Mouse (Mus musculus): Measurements from ENCODE around the gene Soga1. TPM values are rescaled to one million over a fixed set of nuclear protein-coding genes. Genes with fewer than 3 reads are reported as not detected.

The Soga1 gene
- total RNA-seq, 1 experiment = 11.8 TPM

GRCm38 (mm10) chr2:157066731-157067430 lies 12.2 kb downstream of the Soga1 start:
- DNase-seq (ENCODE audit: low read depth, low spot score) = no peak

DNA sequence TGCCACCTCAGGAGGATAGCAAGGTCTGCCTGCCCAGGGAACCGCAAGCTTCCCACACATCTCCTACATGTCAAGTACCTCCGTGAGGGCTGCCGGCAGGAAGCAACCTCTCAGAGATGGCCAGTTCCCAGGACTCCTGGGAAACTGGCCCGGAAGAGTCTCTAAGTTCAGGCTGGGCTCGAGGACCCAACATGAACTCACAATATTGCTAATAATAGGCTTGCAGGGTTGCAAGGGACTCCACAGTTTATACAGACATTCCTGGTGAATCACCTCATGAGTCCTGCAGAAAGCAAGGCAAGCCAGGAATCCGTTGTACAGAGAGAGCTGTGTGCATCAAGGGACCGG lies 13.2 kb downstream of the Soga1 start:
- no peak overlapping the region for H3K9ac ChIP-seq (ENCODE audit: insufficient read depth, low read depth, low read length, poor library complexity, severe bottlenecking)

More at GRCm38 (mm10) chr2:157066731-157067430, 12.2 kb downstream of the Soga1 start:
- H3K27ac ChIP-seq (ENCODE audit: insufficient read depth, low read depth, low read length, poor library complexity, severe bottlenecking) = no peak overlapping the region
- no peak overlapping the region for H3K4me3 ChIP-seq (ENCODE audit: insufficient read depth in 1 of 2, low read depth in 1 of 2, low read length in 2 of 2, poor library complexity in 1 of 2, severe bottlenecking in 1 of 2)
- in situ Hi-C loops (cut with MboI; ENCODE audit: low sequenced_read_pairs in 2 of 2, unreplicated experiment in 2 of 2) = no loop called here
- TF ChIP-seq ZNF384 (IDR thresholded peaks at IDR 0.05; ENCODE audit: low read depth, low read length) = no peak
- no peak for TF ChIP-seq ZC3H11A (IDR thresholded peaks at IDR 0.05; ENCODE audit: borderline replicate concordance, low read depth, low read length)
- TF ChIP-seq MAFK (IDR thresholded peaks at IDR 0.05; ENCODE audit: insufficient read depth, low read depth, low read length) = no peak
- no peak for TF ChIP-seq HCFC1 (IDR thresholded peaks at IDR 0.05; ENCODE audit: borderline replicate concordance, insufficient read depth, low read length)
- TF ChIP-seq CHD2 (IDR thresholded peaks at IDR 0.05; ENCODE audit: low read depth, low read length) = no peak
- no peak overlapping the region for H3K9ac ChIP-seq (ENCODE audit: insufficient read depth, low read depth, low read length, poor library complexity, severe bottlenecking)
- no peaks in the 10 kb centered on the region for H3K4me1 ChIP-seq (ENCODE audit: control insufficient read depth in 2 of 2, insufficient read depth in 2 of 2, low read length in 2 of 2, poor library complexity in 1 of 2)
- no peaks in the 10 kb centered on the region for H3K36me3 ChIP-seq (ENCODE audit: control insufficient read depth, insufficient read depth, low read length, poor library complexity, severe bottlenecking)
- H3K9me3 ChIP-seq (ENCODE audit: control insufficient read depth, insufficient read depth, low read depth, low read length) = no peaks in the 10 kb centered on the region

DNA sequence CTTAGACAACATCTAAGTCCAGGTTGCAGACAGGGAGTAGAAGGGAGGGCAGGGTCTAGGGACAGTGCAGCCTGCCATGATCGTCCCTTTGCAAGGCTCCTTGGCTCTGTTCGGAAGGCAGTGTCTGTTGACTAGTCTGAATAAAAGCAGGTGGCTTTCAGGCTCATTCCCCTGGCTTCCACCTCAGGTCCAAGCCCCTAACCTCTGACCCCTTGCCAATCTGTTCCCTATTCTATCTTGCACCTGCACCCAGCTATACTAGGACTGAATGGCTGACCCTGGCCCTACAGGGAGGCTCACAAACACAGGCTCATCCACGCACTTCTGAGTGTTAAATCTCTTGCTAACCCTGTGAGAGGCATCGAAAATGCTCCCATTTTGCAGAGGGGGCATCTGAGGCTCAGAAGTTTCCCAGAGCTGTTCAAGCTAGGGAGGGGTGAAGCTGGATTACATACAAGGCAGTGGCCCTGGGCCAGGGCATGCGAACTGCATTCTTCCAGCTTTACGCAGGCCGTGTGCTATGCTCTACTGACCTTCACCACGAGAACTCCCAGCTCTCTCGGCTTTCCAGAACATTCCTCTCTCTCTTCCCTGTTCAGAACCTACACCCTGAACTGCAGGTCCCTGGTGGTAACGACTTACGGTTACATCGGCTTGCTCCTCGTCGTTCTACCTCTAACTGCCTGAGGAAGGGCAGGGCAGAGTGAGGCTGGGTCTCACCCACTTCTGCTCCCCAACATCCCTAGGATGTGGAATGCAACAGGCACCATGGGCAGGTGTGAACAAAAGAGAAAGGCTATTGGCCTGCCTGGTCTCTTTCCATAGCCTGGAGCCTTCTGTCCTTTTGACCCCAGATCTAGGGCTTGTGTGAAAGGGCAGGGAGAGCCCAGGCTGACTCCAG lies 13.8 kb downstream of the Soga1 start:
- Histone ChIP-seq H3K36me3 (ENCODE audit: control insufficient read depth, insufficient read depth, low read length, poor library complexity, severe bottlenecking) (no peaks in the 10 kb centered on the region), H3K4me3 (ENCODE audit: insufficient read depth in 1 of 2, low read depth in 1 of 2, low read length in 2 of 2, poor library complexity in 1 of 2, severe bottlenecking in 1 of 2) (no peak overlapping the region)
- in situ Hi-C loops (cut with MboI; ENCODE audit: low sequenced_read_pairs in 2 of 2, unreplicated experiment in 2 of 2) = no loop called here

More for the DNA sequence above, 13.2 kb downstream of the Soga1 start:
- Histone ChIP-seq H3K9me3 (ENCODE audit: control insufficient read depth, insufficient read depth, low read depth, low read length) (no peaks in the 10 kb centered on the region), H3K4me3 (ENCODE audit: insufficient read depth in 1 of 2, low read depth in 1 of 2, low read length in 2 of 2, poor library complexity in 1 of 2, severe bottlenecking in 1 of 2) (no peak overlapping the region), H3K27ac (ENCODE audit: insufficient read depth, low read depth, low read length, poor library complexity, severe bottlenecking) (no peak overlapping the region), H3K4me1 (ENCODE audit: control insufficient read depth in 2 of 2, insufficient read depth in 2 of 2, low read length in 2 of 2, poor library complexity in 1 of 2) (no peaks in the 10 kb centered on the region), H3K36me3 (ENCODE audit: control insufficient read depth, insufficient read depth, low read length, poor library complexity, severe bottlenecking) (no peaks in the 10 kb centered on the region)
- in situ Hi-C loops (cut with MboI; ENCODE audit: low sequenced_read_pairs in 2 of 2, unreplicated experiment in 2 of 2) = no loop called here
- no peak for DNase-seq (ENCODE audit: low read depth, low spot score)
- TF ChIP-seq ZC3H11A (IDR thresholded peaks at IDR 0.05; ENCODE audit: borderline replicate concordance, low read depth, low read length) = no peak
- no peak for TF ChIP-seq ZNF384 (IDR thresholded peaks at IDR 0.05; ENCODE audit: low read depth, low read length)
- no peak for TF ChIP-seq HCFC1 (IDR thresholded peaks at IDR 0.05; ENCODE audit: borderline replicate concordance, insufficient read depth, low read length)
- TF ChIP-seq CHD2 (IDR thresholded peaks at IDR 0.05; ENCODE audit: low read depth, low read length) = no peak
- no peak for TF ChIP-seq MAFK (IDR thresholded peaks at IDR 0.05; ENCODE audit: insufficient read depth, low read depth, low read length)

DNA sequence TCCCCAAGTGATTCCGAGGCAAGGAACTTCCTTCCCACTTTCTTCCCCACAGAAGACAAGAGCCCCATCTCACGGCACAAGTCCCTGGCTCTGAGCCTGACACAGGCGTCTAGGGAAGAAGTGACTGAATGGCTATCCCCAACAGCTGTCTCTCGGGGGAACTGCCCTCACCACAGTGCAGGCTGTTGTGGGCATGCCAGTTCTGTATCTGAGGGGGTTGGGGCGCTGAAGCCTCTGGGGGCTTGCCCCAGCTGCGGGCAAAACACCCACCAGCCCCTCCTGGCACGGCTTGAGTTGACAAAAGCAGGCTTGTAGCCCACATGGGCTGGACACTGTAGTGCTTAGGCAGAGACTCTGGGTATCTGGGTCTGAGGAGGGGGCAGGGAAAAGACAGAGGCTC lies 14.9 kb downstream of the Soga1 start:
- Histone ChIP-seq H3K27ac (ENCODE audit: insufficient read depth, low read depth, low read length, poor library complexity, severe bottlenecking) (no peak overlapping the region), H3K9ac (ENCODE audit: insufficient read depth, low read depth, low read length, poor library complexity, severe bottlenecking) (no peak overlapping the region)

More for the DNA sequence above, 13.8 kb downstream of the Soga1 start:
- no peak for DNase-seq (ENCODE audit: low read depth, low spot score)
- TF ChIP-seq ZNF384 (IDR thresholded peaks at IDR 0.05; ENCODE audit: low read depth, low read length) (no peak), ZC3H11A (IDR thresholded peaks at IDR 0.05; ENCODE audit: borderline replicate concordance, low read depth, low read length) (no peak), HCFC1 (IDR thresholded peaks at IDR 0.05; ENCODE audit: borderline replicate concordance, insufficient read depth, low read length) (no peak)
- no peak overlapping the region for H3K9ac ChIP-seq (ENCODE audit: insufficient read depth, low read depth, low read length, poor library complexity, severe bottlenecking)
- 0 out of 4 replicates have a peak, but pooled peaks cover 0 to under 1% of the 10 kb centered on the region in 2 experiments for H3K4me1 ChIP-seq (ENCODE audit: control insufficient read depth in 2 of 2, insufficient read depth in 2 of 2, low read length in 2 of 2, poor library complexity in 1 of 2)
- H3K27ac ChIP-seq (ENCODE audit: insufficient read depth, low read depth, low read length, poor library complexity, severe bottlenecking) = no peak overlapping the region
- H3K9me3 ChIP-seq (ENCODE audit: control insufficient read depth, insufficient read depth, low read depth, low read length) = no peaks in the 10 kb centered on the region

More for the DNA sequence above, 14.9 kb downstream of the Soga1 start:
- in situ Hi-C loops (cut with MboI; ENCODE audit: low sequenced_read_pairs in 2 of 2, unreplicated experiment in 2 of 2) = no loop called here
- H3K36me3 ChIP-seq (ENCODE audit: control insufficient read depth, insufficient read depth, low read length, poor library complexity, severe bottlenecking) = no peaks in the 10 kb centered on the region
- H3K4me1 ChIP-seq (ENCODE audit: control insufficient read depth in 2 of 2, insufficient read depth in 2 of 2, low read length in 2 of 2, poor library complexity in 1 of 2) = peaks cover 0 to 5% of the 10 kb centered on the region in 2 experiments; a peak in 1 of 4 replicates
- H3K4me3 ChIP-seq (ENCODE audit: insufficient read depth in 1 of 2, low read depth in 1 of 2, low read length in 2 of 2, poor library complexity in 1 of 2, severe bottlenecking in 1 of 2) = no peak overlapping the region
- TF ChIP-seq ZC3H11A (IDR thresholded peaks at IDR 0.05; ENCODE audit: borderline replicate concordance, low read depth, low read length) (no peak), ZNF384 (IDR thresholded peaks at IDR 0.05; ENCODE audit: low read depth, low read length) (no peak), MAFK (IDR thresholded peaks at IDR 0.05; ENCODE audit: insufficient read depth, low read depth, low read length) (no peak), HCFC1 (IDR thresholded peaks at IDR 0.05; ENCODE audit: borderline replicate concordance, insufficient read depth, low read length) (no peak), CHD2 (IDR thresholded peaks at IDR 0.05; ENCODE audit: low read depth, low read length) (no peak)
- H3K9me3 ChIP-seq (ENCODE audit: control insufficient read depth, insufficient read depth, low read depth, low read length) = no peaks in the 10 kb centered on the region
- no peak for DNase-seq (ENCODE audit: low read depth, low spot score)

All from ES-E14 (cell line).